Mouse (Mus musculus): ENCODE data around the gene Nacc1. TPM values are rescaled to one million over a fixed set of nuclear protein-coding genes. Genes with fewer than 3 reads are reported as not detected.

Nacc1 gene
- total and polyA plus RNA-seq, 3 experiments, result 30.5 to 45.3 (median 31.0) TPM

DNA sequence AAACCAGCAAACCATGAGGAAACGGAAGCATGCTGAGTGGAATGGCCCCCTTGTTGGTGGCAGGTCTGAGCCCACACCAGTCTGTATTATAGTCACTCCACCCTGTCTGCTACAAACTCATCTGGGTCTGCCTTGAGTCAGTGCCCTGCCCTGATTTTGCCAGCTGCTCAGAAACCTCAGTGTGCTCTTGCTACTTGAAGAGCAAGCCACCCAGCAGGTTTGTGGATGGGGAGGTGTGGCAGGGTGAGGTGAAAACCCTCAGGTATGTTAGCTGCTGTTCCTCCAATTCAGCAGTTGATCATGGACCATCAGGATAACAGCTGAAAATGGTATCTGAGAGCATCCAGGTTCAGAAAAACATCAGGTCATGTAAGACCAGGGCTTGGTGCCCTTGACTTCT is 19.6 kb downstream of the Nacc1 start:
- intact Hi-C loops (cut with DNase I), result no loop called here
- Histone ChIP-seq H3K4me3 (no peak overlapping the region), H3K4me1 (ENCODE audit: control insufficient read depth, insufficient read depth, low read length) (no peaks in the 10 kb centered on the region)

DNA sequence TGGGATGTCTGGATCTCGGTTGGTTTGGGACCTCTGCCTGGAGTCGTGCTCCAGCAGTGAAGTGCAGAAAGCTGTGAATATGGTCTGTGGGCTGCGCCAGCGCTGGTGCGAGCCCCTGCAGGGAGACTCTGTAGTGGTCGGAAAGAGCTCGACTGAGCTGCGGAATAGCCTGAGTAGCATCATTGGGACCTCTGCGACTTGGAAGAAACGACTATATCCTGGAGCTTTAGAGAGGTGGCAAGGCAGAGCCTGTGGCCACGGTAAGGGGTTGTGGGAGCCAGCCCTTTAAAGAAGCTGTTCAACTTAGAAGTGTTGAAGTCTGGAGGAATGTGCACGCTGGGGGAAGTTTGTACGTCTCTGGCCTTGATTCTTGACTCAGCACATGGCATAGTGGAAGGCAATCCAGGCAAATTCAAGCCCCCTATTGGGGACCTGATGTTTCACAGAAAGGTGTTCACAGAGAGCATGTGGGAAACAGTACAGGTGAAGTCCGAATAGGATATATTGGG is 22.2 kb downstream of the Nacc1 start:
- Histone ChIP-seq H3K27me3 (ENCODE audit: control insufficient read depth, insufficient read depth, low read length) (no peaks in the 10 kb centered on the region), H3K27ac (peak overlapping the region; percentile 94), H3K36me3 (ENCODE audit: control insufficient read depth, insufficient read depth, low read length) (no peaks in the 10 kb centered on the region), H3K4me1 (ENCODE audit: control insufficient read depth, insufficient read depth, low read length) (no peaks in the 10 kb centered on the region), H3K4me3 (peak overlapping the region; percentile 53), H3K79me2 (replicated peaks; ENCODE audit: control insufficient read depth, insufficient read depth, low read length) (no peaks in the 10 kb centered on the region), H3K9ac (ENCODE audit: low read depth, low read length) (peak overlapping the region; percentile 66)
- no peak for TF ChIP-seq EP300 (IDR thresholded peaks at IDR 0.05; ENCODE audit: insufficient read depth, low read depth, low read length)
- no peak for TF ChIP-seq POLR2A (IDR thresholded peaks at IDR 0.05; ENCODE audit: insufficient read depth, low read depth, low read length)
- TF ChIP-seq CTCF (IDR thresholded peaks at IDR 0.05), result no peak
- DNase-seq, result no peak
- WGBS, result 4% methylated on average over 14 of the region's 14 CpGs
- intact Hi-C loops (cut with DNase I), result loop anchor here (1.0 to 2.0 kb wide), 3 partner anchors 22 to 323 kb away; partner anchors contain the start of gene Nacc1

More for the DNA sequence above, 19.6 kb downstream of the Nacc1 start:
- H3K27me3 ChIP-seq (ENCODE audit: control insufficient read depth, insufficient read depth, low read length), result no peaks in the 10 kb centered on the region
- H3K9ac ChIP-seq (ENCODE audit: low read depth, low read length), result no peak overlapping the region
- no peak for TF ChIP-seq CTCF (IDR thresholded peaks at IDR 0.05)
- H3K36me3 ChIP-seq (ENCODE audit: control insufficient read depth, insufficient read depth, low read length), result no peaks in the 10 kb centered on the region
- no peak for DNase-seq
- no peaks in the 10 kb centered on the region for H3K79me2 ChIP-seq (replicated peaks; ENCODE audit: control insufficient read depth, insufficient read depth, low read length)
- WGBS, result 46% methylated on average over 1 of the region's 1 CpGs
- no peak overlapping the region for H3K27ac ChIP-seq

DNA sequence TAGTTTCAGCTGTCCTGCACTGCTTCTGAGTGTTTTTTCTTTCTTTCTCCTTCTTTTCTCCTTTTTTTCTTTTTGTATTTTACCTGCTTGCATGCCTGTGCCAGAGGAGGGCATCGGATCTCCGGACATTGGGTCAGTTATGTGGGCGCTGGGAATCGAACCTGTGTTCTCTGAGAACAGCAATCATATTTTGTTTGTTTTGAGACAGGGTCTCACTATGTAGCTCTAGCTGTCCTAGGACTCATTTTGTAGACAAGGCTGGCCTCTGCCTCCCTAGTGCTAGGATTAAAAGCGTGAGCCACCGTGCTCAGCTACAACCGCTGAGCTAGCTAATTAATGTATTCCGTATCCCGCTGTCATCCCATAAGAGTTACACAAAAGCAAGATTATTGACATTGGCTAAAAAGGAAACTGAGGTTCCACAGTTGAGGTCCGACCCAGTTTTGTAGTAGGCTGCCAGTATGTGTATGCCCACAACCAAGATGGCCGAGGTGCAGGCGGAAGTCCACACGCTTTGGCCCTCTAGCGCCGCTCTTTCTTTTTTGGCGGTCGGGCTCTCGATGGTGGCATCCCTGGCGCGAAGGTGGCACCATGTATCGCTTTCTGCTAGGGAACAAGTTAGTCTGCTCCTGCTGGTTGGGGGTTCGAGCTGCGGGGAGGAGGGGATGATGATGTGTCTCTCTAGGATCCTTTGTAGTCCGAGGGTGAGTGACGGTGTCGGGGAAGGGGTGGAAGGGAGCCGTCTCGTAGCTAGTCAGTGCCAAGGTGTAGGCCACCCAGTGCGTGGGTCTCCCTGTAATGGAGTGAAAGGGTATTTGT is 22.9 kb downstream of the Nacc1 start:
- Histone ChIP-seq H3K79me2 (replicated peaks; ENCODE audit: control insufficient read depth, insufficient read depth, low read length) (no peaks in the 10 kb centered on the region), H3K27ac (peak overlapping the region; percentile 94), H3K9ac (ENCODE audit: low read depth, low read length) (peak overlapping the region; percentile 66), H3K36me3 (ENCODE audit: control insufficient read depth, insufficient read depth, low read length) (no peaks in the 10 kb centered on the region), H3K27me3 (ENCODE audit: control insufficient read depth, insufficient read depth, low read length) (no peaks in the 10 kb centered on the region), H3K4me3 (peak overlapping the region; percentile 53), H3K4me1 (ENCODE audit: control insufficient read depth, insufficient read depth, low read length) (no peaks in the 10 kb centered on the region)
- intact Hi-C loops (cut with DNase I), result loop anchor here (1.0 to 2.0 kb wide), 3 partner anchors 23 to 324 kb away; partner anchors contain the start of gene Nacc1
- under 1% methylated on average over 29 of the region's 29 CpGs for WGBS
- DNase-seq, result peak; percentile 79 to 86
- peak; percentile 70; the same call in 1 of the 2 replicates for TF ChIP-seq EP300 (IDR thresholded peaks at IDR 0.05; ENCODE audit: insufficient read depth, low read depth, low read length)
- TF ChIP-seq CTCF (IDR thresholded peaks at IDR 0.05), result peak; percentile 66
- TF ChIP-seq POLR2A (IDR thresholded peaks at IDR 0.05; ENCODE audit: insufficient read depth, low read depth, low read length), result peak; percentile 68

DNA sequence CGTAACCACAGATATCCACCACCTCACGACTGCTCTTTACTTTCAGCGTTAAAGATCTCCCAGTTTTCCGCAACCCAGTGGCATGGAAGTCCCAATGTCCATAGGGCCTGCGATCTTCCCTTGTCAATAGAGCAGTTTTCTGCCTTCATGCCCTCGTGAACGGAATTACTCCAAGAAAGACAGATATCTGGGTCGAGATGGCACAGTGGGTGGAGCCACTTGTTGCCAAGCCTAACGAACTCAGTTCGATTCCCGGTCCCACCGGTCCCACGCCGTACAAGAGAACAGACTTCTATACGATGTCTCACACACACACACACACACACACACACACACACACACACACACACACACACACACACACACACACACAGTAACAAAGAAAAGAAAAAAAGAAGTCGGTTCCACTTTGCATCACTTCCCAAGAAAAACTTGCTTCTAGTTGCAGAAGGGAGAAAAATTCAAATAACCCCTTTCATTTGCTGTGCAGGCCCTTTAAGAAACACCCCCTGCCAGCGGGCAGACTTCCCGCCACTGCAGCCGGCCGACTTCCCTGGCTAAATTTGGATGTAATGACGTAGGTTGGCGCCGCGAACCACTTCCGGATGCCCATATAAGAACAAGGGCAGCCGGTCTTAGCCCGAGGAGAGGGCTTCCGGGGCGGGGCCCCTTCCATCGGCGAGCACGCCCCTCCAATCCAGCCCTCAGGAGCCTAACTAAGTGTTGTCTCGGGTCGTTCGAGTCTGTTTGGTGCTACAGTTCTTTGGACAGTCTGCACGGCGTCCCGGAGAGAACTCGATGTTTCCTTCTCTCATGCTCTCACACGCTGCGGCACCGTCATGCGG is 24.0 kb downstream of the Nacc1 start:
- DNase-seq, result peak; percentile 98
- Histone ChIP-seq H3K4me3 (peak overlapping the region; percentile 87), H3K27ac (peak overlapping the region; percentile 96), H3K9ac (ENCODE audit: low read depth, low read length) (peak overlapping the region; percentile 63), H3K36me3 (ENCODE audit: control insufficient read depth, insufficient read depth, low read length) (no peaks in the 10 kb centered on the region), H3K79me2 (replicated peaks; ENCODE audit: control insufficient read depth, insufficient read depth, low read length) (no peaks in the 10 kb centered on the region), H3K4me1 (ENCODE audit: control insufficient read depth, insufficient read depth, low read length) (no peaks in the 10 kb centered on the region; the same call in 1 of the 2 replicates), H3K27me3 (ENCODE audit: control insufficient read depth, insufficient read depth, low read length) (no peaks in the 10 kb centered on the region)
- no peak for TF ChIP-seq CTCF (IDR thresholded peaks at IDR 0.05)
- TF ChIP-seq EP300 (IDR thresholded peaks at IDR 0.05; ENCODE audit: insufficient read depth, low read depth, low read length), result peak; percentile 69; the same call in 1 of the 2 replicates
- TF ChIP-seq POLR2A (IDR thresholded peaks at IDR 0.05; ENCODE audit: insufficient read depth, low read depth, low read length), result peak; percentile 96
- intact Hi-C loops (cut with DNase I), result loop anchor here (2.0 kb wide), 2 partner anchors 25 to 325 kb away; no protein-coding TSS in a partner anchor
- WGBS, result 2% methylated on average over 43 of the region's 43 CpGs

DNA sequence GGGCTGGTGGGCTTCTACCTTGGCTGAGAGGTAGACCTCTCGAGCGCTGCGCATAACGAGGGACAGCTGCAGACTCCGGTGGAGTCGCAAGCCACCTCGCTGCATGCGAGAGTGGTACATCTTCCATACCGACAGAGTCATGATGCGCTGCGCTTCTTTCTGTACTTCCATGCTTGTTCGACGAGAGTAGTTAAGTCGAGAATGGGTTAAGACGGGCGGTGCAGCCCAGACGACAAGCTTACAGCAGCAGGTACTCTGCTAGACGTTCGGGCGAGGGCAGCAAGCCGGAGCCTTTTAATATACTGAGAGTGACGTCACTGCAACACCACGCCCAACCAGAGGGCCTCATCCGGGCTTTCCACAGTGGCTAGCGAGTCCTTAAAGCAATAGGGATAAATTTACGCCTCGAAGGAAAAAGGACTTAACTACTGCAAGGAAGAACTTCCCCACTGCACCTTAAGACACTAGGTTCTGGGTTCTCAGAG is 25.0 kb downstream of the Nacc1 start, which contains the start of gene Ier2:
Gene Ier2, minus strand, starts transcription at position 272 of the 485 bp plus-strand sequence.
- no peaks in the 10 kb centered on the region for H3K36me3 ChIP-seq (ENCODE audit: control insufficient read depth, insufficient read depth, low read length)
- peak; percentile 97 for TF ChIP-seq EP300 (IDR thresholded peaks at IDR 0.05; ENCODE audit: insufficient read depth, low read depth, low read length)
- TF ChIP-seq CTCF (IDR thresholded peaks at IDR 0.05), result peak; percentile 25
- TF ChIP-seq POLR2A (IDR thresholded peaks at IDR 0.05; ENCODE audit: insufficient read depth, low read depth, low read length), result peak; percentile 100
- H3K79me2 ChIP-seq (replicated peaks; ENCODE audit: control insufficient read depth, insufficient read depth, low read length), result no peaks in the 10 kb centered on the region
- WGBS, result under 1% methylated on average over 27 of the region's 27 CpGs
- H3K4me1 ChIP-seq (ENCODE audit: control insufficient read depth, insufficient read depth, low read length), result no peaks in the 10 kb centered on the region; the same call in 1 of the 2 replicates
- peak; percentile 96 for DNase-seq
- intact Hi-C loops (cut with DNase I), result no loop called here
- H3K4me3 ChIP-seq, result peak within 1 kb of the TSS; percentile 87
- H3K9ac ChIP-seq (ENCODE audit: low read depth, low read length), result peak within 1 kb of the TSS; percentile 93
- peak within 1 kb of the TSS; percentile 96 for H3K27ac ChIP-seq
- no peaks in the 10 kb centered on the region for H3K27me3 ChIP-seq (ENCODE audit: control insufficient read depth, insufficient read depth, low read length)
